18 mouse cellular contexts compared by ENCODE assay signal in the genomic region with DNA sequence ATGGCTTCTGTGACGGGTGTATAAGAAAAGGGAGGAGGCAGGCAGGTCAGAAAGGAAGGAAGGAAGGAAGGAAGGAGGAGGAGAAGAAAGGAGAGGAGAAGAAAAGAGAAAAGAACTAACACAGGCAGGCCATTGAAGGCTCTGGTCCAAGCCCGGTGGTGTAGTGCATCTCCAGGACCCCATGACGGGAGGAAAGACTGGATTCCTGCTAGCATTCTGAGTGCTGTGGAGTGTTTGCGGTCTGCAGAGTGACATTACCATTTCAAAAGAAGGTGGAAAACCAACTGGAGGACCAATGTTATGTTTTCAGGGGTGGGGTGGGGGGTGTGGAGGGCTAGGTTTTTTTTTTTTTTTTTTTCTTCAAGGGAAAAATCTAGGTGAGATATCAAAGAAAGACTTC.
"Had no signal": no experiment of that assay in that cellular context is flagged by ENCODE, and none has a peak within 500 bp of the region (broad histone marks: within the 10 kb centered on the region; RNA-seq: fewer than 3 reads in every experiment).

No protein-coding gene starts in this region.

- H3K4me3 ChIP-seq: midbrain, embryonic 10.5 days; myocyte; neural tube, embryonic 13.5 days; neural tube, embryonic 15.5 days; stomach, embryonic 15.5 days had no signal

- H3K27me3 ChIP-seq: neural tube, embryonic 13.5 days; neural tube, embryonic 15.5 days; stomach, embryonic 15.5 days had no signal

- H3K9ac ChIP-seq: lung, embryonic 14.5 days; neural tube, embryonic 13.5 days; neural tube, embryonic 15.5 days; stomach, embryonic 15.5 days had no signal

- DNase-seq: lung, adult 18-20 months; lung, embryonic 14.5 days; lung, postnatal 10 days; lung, postnatal 4 days; midbrain, embryonic 14.5 days; retina, postnatal 1 day; right cerebral cortex, adult 18-20 months; right cerebral cortex, postnatal 25 days; thymus, adult 2 months; thymus, postnatal 25 days; thymus, postnatal 4 days had no signal

- H3K27ac ChIP-seq: midbrain, embryonic 10.5 days; neural tube, embryonic 13.5 days; neural tube, embryonic 15.5 days; stomach, embryonic 15.5 days; stomach, postnatal 0 days had no signal

- H3K9me3 ChIP-seq: midbrain, embryonic 10.5 days; neural tube, embryonic 13.5 days; neural tube, embryonic 15.5 days; stomach, embryonic 15.5 days had no signal

- ATAC-seq: midbrain, embryonic 16.5 days had no signal

- H3K4me1 ChIP-seq: midbrain, embryonic 10.5 days; neural tube, embryonic 13.5 days; neural tube, embryonic 15.5 days; stomach, embryonic 15.5 days had no signal

- H3K4me2 ChIP-seq: lung, embryonic 14.5 days; neural tube, embryonic 13.5 days; neural tube, embryonic 15.5 days; stomach, embryonic 15.5 days had no signal
